Mouse (Mus musculus): ENCODE results near the gene Pdzph1. TPM values are rescaled to one million over a fixed set of nuclear protein-coding genes. Genes with fewer than 3 reads are reported as not detected.

Gene Pdzph1
- 0.01 and 0.43 TPM in 2 replicates for polyA plus RNA-seq (2012)

DNA sequence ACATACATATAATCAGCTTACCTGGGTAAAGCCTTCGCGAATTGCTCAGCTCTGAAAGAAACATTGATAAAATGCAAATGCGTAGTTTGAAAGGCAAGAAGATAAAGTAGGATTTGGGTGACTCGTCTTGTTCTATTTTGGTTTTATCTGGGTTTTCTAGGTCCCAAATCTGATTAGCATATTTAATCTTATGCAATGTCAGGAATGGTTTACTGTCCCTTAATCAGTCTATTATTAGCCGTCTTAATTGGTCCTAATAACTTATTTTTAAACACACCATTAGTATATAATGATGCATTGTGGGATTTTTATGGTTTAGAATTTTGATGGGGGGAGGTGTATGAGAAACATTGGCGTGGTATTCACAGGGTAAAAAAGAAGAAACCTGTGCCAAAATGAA is at the start of gene Pdzph1:
Gene Pdzph1 (minus strand): TSS at position 101 of the 400 bp plus-strand sequence.

DNA sequence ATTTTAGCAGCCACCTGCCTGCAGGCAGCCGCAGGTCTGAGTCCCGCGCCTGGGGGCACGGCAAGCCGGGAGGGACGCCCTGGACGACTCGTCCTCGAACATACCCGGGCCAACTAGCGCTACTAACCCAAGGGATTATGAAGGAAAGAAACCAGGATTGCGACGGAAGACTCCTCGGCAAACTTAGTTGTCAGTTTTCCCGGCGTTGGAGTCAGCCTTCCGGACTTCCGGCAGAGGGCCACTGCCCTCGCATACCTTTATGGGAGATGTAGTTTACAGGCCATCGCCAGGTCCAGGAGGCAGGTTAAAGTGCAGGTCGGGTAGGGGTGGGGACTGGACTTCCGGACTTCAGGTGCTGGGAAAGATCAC is 21.9 kb upstream of the Pdzph1 start, which contains the start of gene Nudt12:
Gene Nudt12 (minus strand): TSS at position 282 of the 369 bp plus-strand sequence.

Other genes with a start within 250 kb of the Pdzph1 start
- 1.0 and 1.3 TPM in 2 replicates for gene Nudt12, start 22.0 kb upstream of the Pdzph1 start, polyA plus RNA-seq (2012)

All from megakaryocyte-erythroid progenitor cell, adult 5 weeks (primary cell).